Mouse (Mus musculus) kidney, embryonic 14.5 days (tissue): ENCODE measurements around the gene Lamb1. TPM values are rescaled to one million over a fixed set of nuclear protein-coding genes. Genes with fewer than 3 reads are reported as not detected.

Experiments used
- ATAC-seq: fragments of 200-750 bp; cut with Nextera tagmentation; 2 replicates; pipeline ENCODE4 v1.8.0; 2017; ENCODE audit warnings: moderate number of reproducible peaks, mild to moderate bottlenecking, moderate TSS enrichment, moderate library complexity; ENCODE audit not compliant: low FRiP score, low TSS enrichment
- H3K27ac ChIP-seq: fragments of 300-500 bp; sonication (generic); 2 replicates; pipeline ENCODE4 v1.5.1; 2014; ENCODE audit warnings: low read depth, mild to moderate bottlenecking, low read length, moderate library complexity, mixed read lengths
- H3K27me3 ChIP-seq: fragments of 300-500 bp; sonication (generic); 2 replicates; pipeline ENCODE4 v1.6.1; 2014; ENCODE audit warnings: mild to moderate bottlenecking, low read length; ENCODE audit not compliant: control insufficient read depth, insufficient read depth
- H3K36me3 ChIP-seq: fragments of 300-500 bp; sonication (generic); 2 replicates; pipeline ENCODE4 v1.6.1; 2014; ENCODE audit warnings: low read length, mixed read lengths; ENCODE audit not compliant: control insufficient read depth, insufficient read depth
- H3K4me1 ChIP-seq: fragments of 300-500 bp; sonication (generic); 2 replicates; pipeline ENCODE4 v1.6.1; 2014; ENCODE audit warnings: low read length, mixed read lengths; ENCODE audit not compliant: control insufficient read depth, insufficient read depth
- H3K4me2 ChIP-seq: fragments of 300-500 bp; sonication (generic); replicated peaks from 2 replicates; pipeline ENCODE4 v1.6.1; 2014; ENCODE audit warnings: low read depth, mild to moderate bottlenecking, low read length
- H3K4me3 ChIP-seq: fragments of 300-500 bp; sonication (generic); 2 replicates; pipeline ENCODE4 v1.5.1; 2014; ENCODE audit warnings: mild to moderate bottlenecking, low read length
- H3K9ac ChIP-seq: fragments of 300-500 bp; sonication (generic); 2 replicates; pipeline ENCODE4 v1.6.1; 2014; ENCODE audit warnings: low read depth, mild to moderate bottlenecking, low read length, moderate library complexity
- H3K9me3 ChIP-seq: fragments of 300-500 bp; sonication (generic); 2 replicates; pipeline ENCODE4 v1.6.1; 2016; ENCODE audit warnings: low read length; ENCODE audit not compliant: control insufficient read depth
- WGBS: fragments of 180-500 bp; shearing (Covaris S2); extraction: QIAGEN DNeasy Blood & Tissue Kit; methylation state at CpG from one replicate; pipeline ENCODE4 v1.1.7; 2014; 5-methylcytosine and 5-hydroxymethylcytosine counted together
- polyA plus RNA-seq: library from polyadenylated mRNA; unstranded; fragments of >200 nt; fragmentation: Nextera tagmentation; extraction: Ambion mirVana; gene quantifications from 2 replicates; pipeline ENCODE4 v1.2.1, GENCODE M21; 2014

Gene Lamb1
- polyA plus RNA-seq, 1 experiment from 2014 or later: 121 TPM

- no peak for ATAC-seq
- Histone ChIP-seq H3K27ac (no peak overlapping the region), H3K36me3 (peaks cover 99% of the 10 kb centered on the region), H3K27me3 (no peaks in the 10 kb centered on the region), H3K4me1 (no peaks in the 10 kb centered on the region), H3K9me3 (no peaks in the 10 kb centered on the region), H3K9ac (no peak overlapping the region), H3K4me3 (no peak overlapping the region), H3K4me2 (no peak overlapping the region)
- 91% methylated on average over 1 of the region's 1 CpGs for WGBS
Observed at GRCm38 (mm10) chr12:31321532-31321931, 56.5 kb downstream of the Lamb1 start.

DNA sequence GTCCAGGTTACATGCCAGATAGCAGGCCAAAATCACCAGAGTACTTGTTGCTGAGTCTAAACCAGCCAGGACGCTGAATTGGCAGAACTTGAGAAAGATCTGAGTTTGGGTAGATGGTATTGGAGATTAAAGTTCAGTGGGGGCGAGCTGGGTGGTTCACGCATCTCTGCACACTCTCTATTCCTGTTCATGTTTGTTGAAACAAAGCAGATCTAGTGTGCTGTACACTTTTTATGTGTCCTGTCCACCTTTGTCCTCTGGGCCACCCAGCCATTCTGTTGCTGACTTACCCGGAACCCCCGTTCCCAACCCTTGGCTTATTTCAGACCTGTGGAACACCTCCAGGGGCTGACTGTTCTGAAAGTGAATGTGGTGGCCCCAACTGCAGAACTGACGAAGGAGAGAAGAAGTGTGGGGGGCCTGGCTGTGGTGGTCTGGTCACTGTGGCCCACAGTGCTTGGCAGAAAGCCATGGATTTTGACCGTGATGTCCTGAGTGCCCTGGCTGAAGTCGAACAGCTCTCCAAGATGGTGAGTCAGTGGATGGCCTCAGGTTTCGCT, 58.2 kb downstream of the Lamb1 start:
- no peaks in the 10 kb centered on the region for H3K9me3 ChIP-seq
- peaks cover 99% of the 10 kb centered on the region for H3K36me3 ChIP-seq
- WGBS: 72% methylated on average over 9 of the region's 9 CpGs
- H3K4me2 ChIP-seq: no peak overlapping the region
- no peaks in the 10 kb centered on the region for H3K27me3 ChIP-seq
- no peak overlapping the region for H3K4me3 ChIP-seq
- ATAC-seq: no peak
- H3K4me1 ChIP-seq: no peaks in the 10 kb centered on the region
- no peak overlapping the region for H3K27ac ChIP-seq
- H3K9ac ChIP-seq: no peak overlapping the region

DNA sequence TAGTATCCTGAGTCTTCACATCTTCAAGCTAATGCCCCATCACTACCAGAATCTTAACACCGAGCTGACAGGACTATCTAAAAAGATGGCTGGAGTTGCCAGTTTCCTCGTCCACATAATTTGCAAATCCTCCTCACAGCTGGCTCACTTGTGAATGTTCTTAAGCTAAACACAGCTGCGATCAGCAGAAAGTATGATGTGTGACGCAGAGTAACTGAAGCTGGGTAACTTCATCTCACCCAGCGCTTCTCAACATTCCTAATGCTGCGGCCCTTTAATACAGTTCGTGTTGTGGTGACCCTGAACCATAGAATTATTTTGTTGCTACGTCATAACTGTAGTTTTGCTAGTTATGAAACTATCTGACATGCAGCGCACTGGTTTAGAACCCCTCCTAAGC, 62.1 kb downstream of the Lamb1 start:
- Histone ChIP-seq H3K4me1 (no peaks in the 10 kb centered on the region), H3K27ac (no peak overlapping the region), H3K9me3 (no peaks in the 10 kb centered on the region), H3K36me3 (peaks cover 92% of the 10 kb centered on the region), H3K4me3 (no peak overlapping the region), H3K27me3 (no peaks in the 10 kb centered on the region), H3K4me2 (no peak overlapping the region), H3K9ac (no peak overlapping the region)
- no peak for ATAC-seq
- WGBS: 92% methylated on average over 9 of the region's 9 CpGs

DNA sequence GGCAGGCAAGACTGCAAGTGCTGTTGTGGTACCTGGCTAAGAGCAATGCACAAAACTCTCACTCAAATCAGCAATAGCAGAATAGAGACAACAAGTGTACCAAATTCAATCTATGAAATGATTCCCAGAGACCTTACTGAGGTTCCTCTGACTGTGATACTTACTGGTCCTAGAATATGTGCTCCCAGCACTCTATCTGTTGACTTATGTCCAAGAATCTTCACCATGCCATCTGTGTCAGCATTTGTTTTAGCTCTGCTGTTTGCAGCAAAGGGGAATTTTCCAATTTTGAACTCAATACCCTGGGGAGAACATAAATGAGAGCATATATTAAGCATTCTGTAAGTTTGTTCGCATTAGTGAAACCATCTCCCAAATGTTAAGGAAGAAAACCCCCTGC, 68.2 kb downstream of the Lamb1 start:
- Histone ChIP-seq H3K36me3 (peaks cover 79% of the 10 kb centered on the region), H3K4me3 (no peak overlapping the region), H3K4me2 (no peak overlapping the region), H3K9ac (no peak overlapping the region), H3K27me3 (no peaks in the 10 kb centered on the region), H3K4me1 (no peaks in the 10 kb centered on the region), H3K9me3 (no peaks in the 10 kb centered on the region), H3K27ac (no peak overlapping the region)
- ATAC-seq: no peak
- WGBS: 91% methylated on average over 1 of the region's 1 CpGs

- no peak overlapping the region for H3K27ac ChIP-seq
- ATAC-seq: no peak
- peak overlapping the region; percentile 98 for H3K4me3 ChIP-seq
- peaks cover 5% of the 10 kb centered on the region for H3K4me1 ChIP-seq
- no peaks in the 10 kb centered on the region for H3K9me3 ChIP-seq
- H3K36me3 ChIP-seq: peaks cover 22% of the 10 kb centered on the region
- peak overlapping the region; percentile 87 for H3K4me2 ChIP-seq
- WGBS: 27% methylated on average over 15 of the region's 15 CpGs
- H3K27me3 ChIP-seq: no peaks in the 10 kb centered on the region
- H3K9ac ChIP-seq: peak overlapping the region; percentile 90
Observed at GRCm38 (mm10) chr12:31350191-31350943, 85.3 kb downstream of the Lamb1 start.

DNA sequence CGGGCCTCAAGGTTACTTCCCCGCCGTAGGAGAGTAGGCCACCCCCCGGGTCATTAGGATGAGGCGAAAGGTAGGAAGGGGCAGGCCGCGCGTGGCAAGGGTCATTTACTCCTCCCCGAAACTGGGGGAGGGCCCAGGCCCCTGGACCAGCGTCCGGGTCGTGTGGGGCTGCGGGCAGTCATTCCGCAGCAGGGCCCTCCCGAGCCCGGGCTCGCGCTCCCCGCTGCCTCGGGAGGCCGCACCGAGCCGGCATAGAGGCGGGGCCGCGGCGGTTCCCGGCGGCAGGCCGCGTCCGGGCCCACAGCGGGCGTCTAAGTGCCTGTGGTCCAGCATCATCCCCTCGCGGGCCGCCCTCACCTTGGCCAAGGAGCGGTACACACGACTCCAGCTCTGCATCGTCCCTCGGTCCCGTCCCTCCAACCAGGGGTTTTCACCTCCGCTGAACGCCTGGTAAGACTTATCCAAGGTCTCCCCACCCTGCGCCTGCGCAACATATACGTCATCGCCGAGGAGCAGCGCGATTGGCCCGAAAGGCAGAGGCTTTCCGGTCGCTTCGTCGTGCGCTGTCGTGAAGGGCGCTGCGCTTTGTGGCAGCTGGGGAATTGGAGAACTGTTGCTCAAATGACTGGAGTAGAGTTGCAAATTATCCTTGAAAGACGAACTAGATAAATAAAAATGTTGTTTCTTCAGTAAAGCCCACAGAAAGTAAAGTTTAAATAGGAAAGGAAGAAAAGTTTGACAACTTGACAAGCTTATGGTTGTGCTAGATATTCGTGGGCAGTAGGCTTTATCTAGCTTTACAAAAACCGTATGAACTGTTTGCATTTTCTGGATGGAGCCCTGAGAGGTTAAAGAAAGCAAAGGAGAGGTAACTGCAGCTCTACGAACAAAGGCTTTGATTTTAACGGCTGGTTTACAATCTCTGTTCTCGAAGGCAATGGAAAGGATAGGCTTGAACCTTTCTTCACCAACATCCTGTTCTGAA, 86.2 kb downstream of the Lamb1 start, which contains the start of gene Dld:
Dld (minus strand) TSS at position 510 of the 985 bp plus-strand sequence.
- 7% methylated on average over 47 of the region's 66 CpGs for WGBS
- ATAC-seq: peak; percentile 99
- H3K9me3 ChIP-seq: no peaks in the 10 kb centered on the region
- H3K4me1 ChIP-seq: peaks cover 5% of the 10 kb centered on the region
- peak within 1 kb of the TSS; percentile 87 for H3K4me2 ChIP-seq
- peak within 1 kb of the TSS; percentile 98 for H3K4me3 ChIP-seq
- H3K9ac ChIP-seq: peak within 1 kb of the TSS; percentile 90
- H3K27ac ChIP-seq: peak within 1 kb of the TSS; percentile 75
- H3K27me3 ChIP-seq: no peaks in the 10 kb centered on the region
- H3K36me3 ChIP-seq: peaks cover 19% of the 10 kb centered on the region

DNA sequence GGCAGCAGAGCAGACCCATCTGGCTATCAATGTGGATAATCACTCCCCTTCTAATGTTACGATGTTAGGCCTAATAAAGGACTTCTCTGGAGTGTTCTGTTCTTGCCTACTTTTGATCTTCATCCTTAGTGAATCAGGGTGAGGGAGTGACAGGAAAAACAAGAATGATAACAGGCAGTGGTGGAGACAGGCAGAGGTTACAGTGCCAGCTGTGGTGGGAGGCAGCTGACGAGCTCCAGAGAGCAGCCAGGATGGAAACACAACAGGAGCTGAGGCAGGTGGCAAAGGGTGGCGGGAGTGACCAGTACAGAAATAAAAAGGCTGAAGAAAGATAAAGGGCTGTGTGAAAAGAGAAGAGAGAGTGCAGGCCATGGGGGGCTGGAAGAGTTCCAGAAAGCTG, 101.4 kb downstream of the Lamb1 start:
- H3K27me3 ChIP-seq: no peaks in the 10 kb centered on the region
- peak; percentile 85 for ATAC-seq
- H3K9me3 ChIP-seq: no peaks in the 10 kb centered on the region
- H3K9ac ChIP-seq: no peak overlapping the region
- 38% methylated on average over 3 of the region's 3 CpGs for WGBS
- no peak overlapping the region for H3K27ac ChIP-seq
- H3K36me3 ChIP-seq: no peaks in the 10 kb centered on the region
- no peak overlapping the region for H3K4me3 ChIP-seq
- no peaks in the 10 kb centered on the region for H3K4me1 ChIP-seq
- H3K4me2 ChIP-seq: no peak overlapping the region

- Histone ChIP-seq H3K27ac (no peak overlapping the region), H3K4me2 (no peak overlapping the region), H3K4me1 (no peaks in the 10 kb centered on the region), H3K36me3 (no peaks in the 10 kb centered on the region), H3K9me3 (no peaks in the 10 kb centered on the region), H3K4me3 (no peak overlapping the region), H3K27me3 (no peaks in the 10 kb centered on the region), H3K9ac (no peak overlapping the region)
- WGBS: 83% methylated on average over 5 of the region's 5 CpGs
- no peak for ATAC-seq
Observed at GRCm38 (mm10) chr12:31367721-31368120, 102.7 kb downstream of the Lamb1 start.
